Mouse (Mus musculus) brain, embryonic 14.5 days (tissue): ENCODE data around the gene Sergef. TPM values are rescaled to one million over a fixed set of nuclear protein-coding genes. Genes with fewer than 3 reads are reported as not detected.

ENCODE experiments used
- DNase-seq: peaks from one replicate; pipeline ENCODE4 v3.0.0-alpha.2; 2011; ENCODE audit warnings: low read depth
- CTCF ChIP-seq: fragments of 200-500 bp; IDR thresholded peaks from 2 replicates; pipeline ENCODE4 v1.5.1; 2012; ENCODE audit warnings: inconsistent platforms, mild to moderate bottlenecking, moderate library complexity, borderline replicate concordance; ENCODE audit not compliant: insufficient read depth, insufficient read length; ENCODE audit errors: extremely low read depth
- POLR2A ChIP-seq: fragments of 200-500 bp; IDR thresholded peaks from 2 replicates; pipeline ENCODE4 v1.6.1; 2012; ENCODE audit warnings: mild to moderate bottlenecking, inconsistent platforms, borderline replicate concordance; ENCODE audit not compliant: poor library complexity, insufficient read depth, insufficient read length, severe bottlenecking; ENCODE audit errors: extremely low read depth
- polyA plus RNA-seq: library from polyadenylated mRNA; depleted of rRNA; stranded (reverse); fragments of >200 nt; gene quantifications from 2 replicates; pipeline ENCODE4 v1.2.3, GENCODE M21; 2012

The Sergef gene
- polyA plus RNA-seq, 1 experiment: 32.8 TPM

DNA sequence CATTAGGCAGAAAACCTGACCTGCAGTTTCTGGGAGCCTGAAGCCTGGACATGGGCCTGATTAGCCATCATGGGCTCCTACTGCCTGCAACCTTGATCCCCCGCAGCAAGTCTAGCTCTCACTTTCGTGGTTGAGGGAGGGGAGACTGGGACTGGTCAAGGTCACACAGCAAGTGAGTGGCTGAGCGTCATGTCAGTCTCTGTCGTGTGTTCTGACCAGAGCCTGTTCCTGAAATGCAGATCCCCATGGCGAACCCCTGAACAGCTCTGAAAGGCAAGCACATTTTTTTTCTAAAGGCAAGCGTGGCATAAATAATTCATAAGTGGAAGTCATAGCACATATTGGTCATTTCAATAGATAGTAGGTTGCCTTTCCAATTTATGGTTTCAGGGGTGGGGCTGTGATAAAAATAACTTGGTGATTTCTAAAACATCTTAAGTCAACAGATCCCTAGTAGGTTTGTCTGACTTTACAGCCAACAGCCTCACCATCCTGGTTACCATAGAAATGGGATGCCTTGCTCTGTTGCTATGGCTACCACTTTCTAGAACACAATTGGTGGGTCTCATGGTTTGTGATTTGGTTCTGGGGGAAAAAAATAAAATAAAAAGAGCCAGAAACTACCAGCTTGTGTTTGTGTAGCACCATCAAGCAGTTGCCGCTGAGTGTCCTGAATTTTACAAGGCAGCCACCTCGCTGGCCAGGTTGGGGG, 217.4 kb downstream of the Sergef start:
- peak; percentile 87 for DNase-seq

GRCm38 (mm10) chr7:46421535-46421934, 218.1 kb downstream of the Sergef start:
- peak; percentile 18 for DNase-seq
- TF ChIP-seq POLR2A (no peak), CTCF (no peak)

More for the DNA sequence above, 217.4 kb downstream of the Sergef start:
- TF ChIP-seq POLR2A (no peak), CTCF (no peak)

- DNase-seq: peak; percentile 20
- no peak for TF ChIP-seq CTCF
- TF ChIP-seq POLR2A: no peak
Measured at GRCm38 (mm10) chr7:46418102-46418622, 221.4 kb downstream of the Sergef start.

- DNase-seq: no peak
- TF ChIP-seq POLR2A (no peak), CTCF (no peak)
Measured at GRCm38 (mm10) chr7:46417467-46417866, 222.1 kb downstream of the Sergef start.

- no peak for TF ChIP-seq POLR2A
- no peak for TF ChIP-seq CTCF
- DNase-seq: no peak
Measured at GRCm38 (mm10) chr7:46415818-46416425, 223.7 kb downstream of the Sergef start.

GRCm38 (mm10) chr7:46413959-46414725, 225.5 kb downstream of the Sergef start:
- TF ChIP-seq POLR2A: no peak
- TF ChIP-seq CTCF: no peak
- DNase-seq: no peak

GRCm38 (mm10) chr7:46412823-46413222, 226.8 kb downstream of the Sergef start:
- no peak for DNase-seq
- TF ChIP-seq CTCF (no peak), POLR2A (no peak)

- TF ChIP-seq POLR2A (no peak), CTCF (no peak)
- no peak for DNase-seq
Measured at GRCm38 (mm10) chr7:46410727-46411126, 228.9 kb downstream of the Sergef start.

DNA sequence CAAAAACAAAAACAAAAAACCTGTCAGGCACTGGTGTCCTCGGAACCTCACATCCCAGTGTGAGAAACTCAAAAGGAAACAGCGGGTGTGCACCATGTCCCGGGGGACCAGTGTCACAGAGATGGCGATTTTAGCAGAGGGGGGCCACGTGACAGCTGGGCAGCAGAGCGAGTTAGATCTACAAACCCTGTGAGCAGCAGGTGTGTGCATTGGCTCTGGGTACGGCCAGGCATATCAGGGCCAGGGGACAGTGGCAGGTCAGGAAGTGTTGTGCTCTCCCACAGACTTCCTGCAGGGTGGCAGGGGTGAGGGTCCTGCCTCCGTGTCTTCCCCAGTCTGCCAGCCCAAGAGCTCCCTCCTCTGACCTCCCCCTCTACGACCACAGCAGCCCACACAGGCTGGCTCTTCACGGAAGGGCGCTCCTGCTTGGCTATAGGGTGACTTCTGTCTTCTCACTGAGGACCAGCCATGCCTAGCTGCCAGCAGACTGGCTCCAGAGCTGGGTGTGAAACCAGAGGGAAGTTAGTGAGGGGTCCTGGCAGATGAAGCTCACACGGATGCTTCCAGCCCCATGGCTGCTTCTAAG, 230.3 kb downstream of the Sergef start:
- no peak for DNase-seq
- TF ChIP-seq CTCF (no peak), POLR2A (no peak)

DNA sequence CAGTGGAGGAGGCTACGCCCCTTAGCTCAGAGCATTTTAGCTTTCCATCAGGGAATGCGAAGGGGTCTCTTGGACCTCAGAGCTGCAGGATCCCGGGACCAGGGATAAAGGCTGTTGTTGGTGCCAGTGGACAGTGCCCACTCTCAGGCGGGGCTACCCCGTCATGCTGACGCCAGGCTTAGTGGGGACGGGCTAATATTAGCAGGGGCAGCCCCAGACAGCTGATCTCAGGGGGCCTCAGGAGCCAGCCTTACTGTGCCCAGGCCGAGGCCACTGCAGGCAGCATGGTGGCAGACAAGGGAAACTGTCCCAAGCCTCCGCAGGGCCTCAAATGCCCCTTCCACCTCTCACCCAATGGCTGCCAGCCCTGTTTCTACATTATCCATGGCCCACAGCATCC, 231.0 kb downstream of the Sergef start:
- TF ChIP-seq POLR2A: no peak
- no peak for TF ChIP-seq CTCF
- no peak for DNase-seq

DNA sequence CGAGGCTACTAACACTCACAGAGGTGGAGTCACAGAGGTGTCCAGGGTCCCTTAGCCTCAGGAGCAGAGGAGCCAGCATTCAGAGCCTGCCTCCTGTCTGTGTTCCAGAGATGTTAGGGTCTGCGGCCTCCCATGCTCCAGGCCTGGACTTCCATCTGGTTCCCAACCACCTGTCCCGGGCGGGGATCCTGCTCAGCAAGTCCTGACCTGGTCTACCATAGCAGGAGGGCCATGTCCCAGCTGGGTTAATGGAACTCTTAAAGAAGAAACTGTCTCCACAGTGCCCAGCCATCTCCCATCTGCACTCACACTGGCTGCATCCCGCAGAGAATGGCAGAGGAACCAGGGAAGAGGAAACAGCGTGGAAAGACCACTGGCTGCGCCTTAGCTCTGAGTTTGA, 234.9 kb downstream of the Sergef start:
- no peak for DNase-seq
- TF ChIP-seq POLR2A: no peak
- no peak for TF ChIP-seq CTCF

GRCm38 (mm10) chr7:46403616-46404485, 235.8 kb downstream of the Sergef start:
- no peak for DNase-seq
- TF ChIP-seq POLR2A: no peak
- TF ChIP-seq CTCF: no peak
